Mouse (Mus musculus) olfactory bulb, adult 2 months (tissue): ENCODE results near the gene Ctso. TPM values are rescaled to one million over a fixed set of nuclear protein-coding genes. Genes with fewer than 3 reads are reported as not detected.

Experiments
- H3K27ac ChIP-seq: fragments of 200-500 bp; 2 replicates; pipeline ENCODE4 v1.5.1; 2012; ENCODE audit warnings: low read depth, low read length; ENCODE audit not compliant: insufficient read depth
- H3K4me1 ChIP-seq: fragments of 200-500 bp; 2 replicates; pipeline ENCODE4 v1.6.1; 2012; ENCODE audit warnings: low read length; ENCODE audit not compliant: control insufficient read depth, insufficient read depth
- H3K4me3 ChIP-seq: fragments of 200-500 bp; 2 replicates; pipeline ENCODE4 v1.5.1; 2012; ENCODE audit warnings: mild to moderate bottlenecking, low read depth, low read length, moderate library complexity; ENCODE audit not compliant: insufficient read depth
- CTCF ChIP-seq: fragments of 200-500 bp; IDR thresholded peaks from 2 replicates; pipeline ENCODE4 v1.5.1; 2012; ENCODE audit warnings: low read depth, mild to moderate bottlenecking, low read length, moderate library complexity; ENCODE audit not compliant: insufficient read depth
- POLR2A ChIP-seq: fragments of 200-500 bp; IDR thresholded peaks from 2 replicates; pipeline ENCODE4 v1.6.1; 2012; ENCODE audit warnings: mild to moderate bottlenecking, low read depth, low read length, moderate library complexity; ENCODE audit not compliant: insufficient read depth
- WGBS: fragments of 180-500 bp; shearing (Covaris S2); methylation state at CpG from one replicate; pipeline ENCODE4 v1.1.7; 2018; 5-methylcytosine and 5-hydroxymethylcytosine counted together
- polyA plus RNA-seq: library from polyadenylated mRNA; stranded (reverse); fragments of >200 nt; gene quantifications from 2 replicates; pipeline ENCODE4 v1.2.4, GENCODE M21; 2012; ENCODE audit warnings: low replicate concordance; ENCODE audit not compliant: missing spikeins, insufficient read depth, insufficient read length

Gene Ctso
- polyA plus RNA-seq, 1 experiment = not detected

GRCm38 (mm10) chr3:81981576-81981975 is 49.2 kb downstream of the Ctso start:
- 91% methylated on average over 5 of the region's 5 CpGs for WGBS
- no peak overlapping the region for H3K27ac ChIP-seq
- no peaks in the 10 kb centered on the region for H3K4me1 ChIP-seq
- no peak for TF ChIP-seq CTCF
- no peak for TF ChIP-seq POLR2A
- no peak overlapping the region for H3K4me3 ChIP-seq

GRCm38 (mm10) chr3:81981990-81982389 is 49.6 kb downstream of the Ctso start, which contains the start of gene Asic5:
Gene Asic5, plus strand, starts transcription at chr3:81982290.
- TF ChIP-seq POLR2A (no peak), CTCF (no peak)
- WGBS = 93% methylated on average over 5 of the region's 5 CpGs
- no peak within 1 kb of the TSS for H3K4me3 ChIP-seq
- H3K27ac ChIP-seq = no peak within 1 kb of the TSS
- H3K4me1 ChIP-seq = no peaks in the 10 kb centered on the region

GRCm38 (mm10) chr3:81983120-81983895 is 50.9 kb downstream of the Ctso start:
- H3K4me1 ChIP-seq = no peaks in the 10 kb centered on the region
- TF ChIP-seq CTCF (no peak), POLR2A (no peak)
- no peak overlapping the region for H3K4me3 ChIP-seq
- 67% methylated on average over 8 of the region's 8 CpGs for WGBS
- no peak overlapping the region for H3K27ac ChIP-seq

- H3K4me1 ChIP-seq = no peaks in the 10 kb centered on the region
- no peak for TF ChIP-seq CTCF
- TF ChIP-seq POLR2A = no peak
- WGBS = 40% methylated on average over 1 of the region's 1 CpGs
- no peak overlapping the region for H3K27ac ChIP-seq
- H3K4me3 ChIP-seq = no peak overlapping the region
These were observed 52.7 kb downstream of the Ctso start for GRCm38 (mm10) chr3:81985100-81985499.

- Histone ChIP-seq H3K4me3 (no peak overlapping the region), H3K27ac (no peak overlapping the region), H3K4me1 (no peaks in the 10 kb centered on the region)
- TF ChIP-seq CTCF = no peak
- no peak for TF ChIP-seq POLR2A
- WGBS = 95% methylated on average over 2 of the region's 2 CpGs
These were observed 53.7 kb downstream of the Ctso start for GRCm38 (mm10) chr3:81986103-81986502.

GRCm38 (mm10) chr3:81987628-81988027 is 55.2 kb downstream of the Ctso start:
- Histone ChIP-seq H3K4me1 (no peaks in the 10 kb centered on the region), H3K27ac (no peak overlapping the region), H3K4me3 (no peak overlapping the region)
- 96% methylated on average over 3 of the region's 3 CpGs for WGBS
- TF ChIP-seq POLR2A = no peak
- TF ChIP-seq CTCF = no peak

GRCm38 (mm10) chr3:81989692-81990141 is 57.3 kb downstream of the Ctso start:
- no peaks in the 10 kb centered on the region for H3K4me1 ChIP-seq
- TF ChIP-seq POLR2A = no peak
- no peak for TF ChIP-seq CTCF
- 66% methylated on average over 2 of the region's 2 CpGs for WGBS
- H3K4me3 ChIP-seq = no peak overlapping the region
- no peak overlapping the region for H3K27ac ChIP-seq

GRCm38 (mm10) chr3:81990531-81990930 is 58.1 kb downstream of the Ctso start:
- Histone ChIP-seq H3K4me1 (no peaks in the 10 kb centered on the region), H3K27ac (no peak overlapping the region), H3K4me3 (no peak overlapping the region)
- TF ChIP-seq CTCF (no peak), POLR2A (no peak)
- 63% methylated on average over 3 of the region's 3 CpGs for WGBS

GRCm38 (mm10) chr3:81995371-81995770 is 63.0 kb downstream of the Ctso start:
- Histone ChIP-seq H3K4me3 (no peak overlapping the region), H3K4me1 (no peaks in the 10 kb centered on the region), H3K27ac (no peak overlapping the region)
- WGBS = 39% methylated on average over 4 of the region's 4 CpGs
- TF ChIP-seq CTCF = no peak
- no peak for TF ChIP-seq POLR2A
